Mouse (Mus musculus) myocyte (in vitro differentiated cells): Measurements from ENCODE around the gene Mbd5.

Experiments
- E2F4 ChIP-seq: IDR thresholded peaks from one replicate; pipeline ENCODE4 v1.6.1; 2011; ENCODE audit warnings: mild to moderate bottlenecking, control low read depth, moderate library complexity; ENCODE audit not compliant: insufficient read depth
- MAX ChIP-seq: IDR thresholded peaks from one replicate; pipeline ENCODE4 v1.6.1; 2011; ENCODE audit warnings: low read depth, mild to moderate bottlenecking, control low read depth
- POLR2A ChIP-seq: IDR thresholded peaks from one replicate; pipeline ENCODE4 v1.6.1; 2011; ENCODE audit warnings: low read depth, mild to moderate bottlenecking, control low read depth, moderate library complexity; ENCODE audit not compliant: insufficient read length
- SRF ChIP-seq: IDR thresholded peaks from one replicate; pipeline ENCODE4 v1.6.1; 2011; ENCODE audit warnings: low read depth; ENCODE audit not compliant: control insufficient read depth, insufficient read length
- TCF12 ChIP-seq: IDR thresholded peaks from one replicate; pipeline ENCODE4 v1.6.1; 2011; ENCODE audit warnings: mild to moderate bottlenecking, control low read depth; ENCODE audit not compliant: poor library complexity, insufficient read depth, severe bottlenecking
- USF1 ChIP-seq: IDR thresholded peaks from one replicate; pipeline ENCODE4 v1.6.1; 2011; ENCODE audit warnings: low read depth, mild to moderate bottlenecking, control low read depth, moderate library complexity

DNA sequence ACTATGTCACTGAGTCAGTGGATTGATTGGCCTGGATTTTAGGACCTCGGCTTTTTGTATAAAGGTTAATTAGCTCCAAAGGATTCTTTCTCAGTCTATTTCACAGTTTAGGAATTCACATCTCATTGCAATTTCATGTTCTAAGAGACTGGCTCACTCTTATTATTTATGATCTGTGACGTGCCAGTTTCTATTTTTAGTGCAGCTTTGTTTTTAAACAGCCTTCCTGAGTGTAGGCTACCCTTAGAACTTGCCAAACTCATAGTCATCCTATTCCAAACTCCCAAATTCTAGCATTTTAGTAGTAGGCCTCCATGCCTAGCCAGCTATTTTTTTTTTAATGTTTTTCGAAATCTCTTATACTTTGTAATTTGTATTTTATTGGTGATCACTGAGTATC, 192.9 kb downstream of the Mbd5 start:
- TF ChIP-seq POLR2A (no peak), MAX (no peak), USF1 (no peak), TCF12 (no peak), E2F4 (no peak), SRF (no peak)
